Mouse (Mus musculus) intestine, embryonic 15.5 days (tissue): ENCODE measurements around the gene Fam47e. TPM values are rescaled to one million over a fixed set of nuclear protein-coding genes. Genes with fewer than 3 reads are reported as not detected.
"Not testable (repeated sequence)": the region's sequence is repeated elsewhere in the genome, so short reads cannot be mapped to it uniquely, and the experiment has no call there.

Source experiments
- ATAC-seq: fragments of 200-750 bp; cut with Nextera tagmentation; 2 replicates; pipeline ENCODE4 v1.8.0; 2017; ENCODE audit warnings: moderate TSS enrichment, moderate library complexity
- H3K27ac ChIP-seq: fragments of 300-500 bp; sonication (generic); 2 replicates; pipeline ENCODE4 v1.5.1; 2015; ENCODE audit warnings: mild to moderate bottlenecking, inconsistent platforms
- H3K27me3 ChIP-seq: fragments of 300-500 bp; sonication (generic); replicated peaks from 2 replicates; pipeline ENCODE4 v1.6.1; 2015; ENCODE audit warnings: inconsistent platforms
- H3K36me3 ChIP-seq: fragments of 300-500 bp; sonication (generic); 2 replicates; pipeline ENCODE4 v1.6.1; 2015; ENCODE audit warnings: inconsistent platforms
- H3K4me1 ChIP-seq: fragments of 300-500 bp; sonication (generic); replicated peaks from 2 replicates; pipeline ENCODE4 v1.6.1; 2015; ENCODE audit warnings: inconsistent platforms
- H3K4me2 ChIP-seq: fragments of 300-500 bp; sonication (generic); replicated peaks from 2 replicates; pipeline ENCODE4 v1.6.1; 2015; ENCODE audit warnings: mild to moderate bottlenecking, inconsistent platforms
- H3K4me3 ChIP-seq: fragments of 300-500 bp; sonication (generic); replicated peaks from 2 replicates; pipeline ENCODE4 v1.5.1; 2015; ENCODE audit warnings: inconsistent platforms
- H3K9ac ChIP-seq: fragments of 300-500 bp; sonication (generic); 2 replicates; pipeline ENCODE4 v1.6.1; 2015; ENCODE audit warnings: inconsistent platforms
- H3K9me3 ChIP-seq: fragments of 300-500 bp; sonication (generic); 2 replicates; pipeline ENCODE4 v1.6.1; 2016; ENCODE audit warnings: inconsistent platforms
- WGBS: fragments of 180-500 bp; shearing (Covaris S2); methylation state at CpG from one replicate; pipeline ENCODE4 v1.1.7; 2015; 5-methylcytosine and 5-hydroxymethylcytosine counted together
- polyA plus RNA-seq: library from polyadenylated mRNA; unstranded; fragments of >200 nt; fragmentation: Nextera tagmentation; extraction: Ambion mirVana; gene quantifications from 2 replicates; pipeline ENCODE4 v1.2.1, GENCODE M21; 2015

Fam47e gene
- polyA plus RNA-seq: 0.23 TPM in 1 of 2 replicates, not detected in the other

- Histone ChIP-seq H3K9ac (no peak within 1 kb of the TSS), H3K36me3 (no peaks in the 10 kb centered on the region), H3K4me3 (no peak within 1 kb of the TSS), H3K27ac (no peak within 1 kb of the TSS), H3K27me3 (no peaks in the 10 kb centered on the region), H3K4me2 (no peak within 1 kb of the TSS), H3K4me1 (no peaks in the 10 kb centered on the region), H3K9me3 (no peaks in the 10 kb centered on the region)
- 79% methylated on average over 16 of the region's 16 CpGs for WGBS
- no peak for ATAC-seq
Measured at GRCm38 (mm10) chr5:92554891-92555511, at the start of gene Fam47e. TSS of gene Fam47e (plus strand) at chr5:92555069.

- Histone ChIP-seq H3K9ac (peak overlapping the region; percentile 86), H3K4me3 (peak overlapping the region; percentile 79), H3K4me2 (peak overlapping the region; percentile 81), H3K27me3 (no peaks in the 10 kb centered on the region), H3K27ac (peak overlapping the region; percentile 95), H3K36me3 (no peaks in the 10 kb centered on the region), H3K4me1 (peaks cover 16% of the 10 kb centered on the region), H3K9me3 (no peaks in the 10 kb centered on the region)
- peak; percentile 98 for ATAC-seq
- WGBS: 0% methylated on average over 48 of the region's 48 CpGs
Measured at GRCm38 (mm10) chr5:92505402-92505865, 49.4 kb upstream of the Fam47e start.

GRCm38 (mm10) chr5:92506301-92506729, 48.6 kb upstream of the Fam47e start:
- Histone ChIP-seq H3K27ac (peak overlapping the region; percentile 95; the same call in 1 of the 2 replicates), H3K27me3 (no peaks in the 10 kb centered on the region), H3K4me3 (no peak overlapping the region), H3K36me3 (no peaks in the 10 kb centered on the region), H3K4me2 (peak overlapping the region; percentile 81), H3K4me1 (peaks cover 15% of the 10 kb centered on the region), H3K9me3 (no peaks in the 10 kb centered on the region), H3K9ac (no peak overlapping the region)
- no peak for ATAC-seq
- 35% methylated on average over 4 of the region's 4 CpGs for WGBS

DNA sequence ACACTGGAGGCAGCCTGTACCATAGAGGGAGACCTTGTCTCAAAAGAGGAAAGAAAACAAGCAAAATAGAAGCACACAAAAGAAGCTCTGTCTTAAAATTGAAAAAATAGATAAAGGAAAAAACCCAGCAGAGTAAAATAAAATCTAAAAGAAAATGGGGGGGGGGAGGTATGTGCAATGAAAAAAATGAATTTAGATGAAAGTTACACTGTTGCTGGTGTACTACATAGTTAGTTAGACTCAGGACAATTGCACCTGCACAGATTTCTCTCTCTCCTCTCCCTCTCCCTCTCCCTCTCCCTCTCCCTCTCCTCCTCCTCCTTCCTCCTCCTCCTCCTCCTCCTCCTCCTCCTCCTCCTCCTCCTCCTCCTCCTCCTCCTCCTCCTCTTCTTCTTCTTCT, 48.1 kb upstream of the Fam47e start, which contains the start of gene Scarb2:
Scarb2 (minus strand) TSS at position 101 of the 400 bp plus-strand sequence.
- H3K36me3 ChIP-seq: no peaks in the 10 kb centered on the region
- no peak for ATAC-seq
- no peaks in the 10 kb centered on the region for H3K27me3 ChIP-seq
- H3K4me1 ChIP-seq: peaks cover 15% of the 10 kb centered on the region
- H3K9me3 ChIP-seq: no peaks in the 10 kb centered on the region
- peak within 1 kb of the TSS; percentile 79 for H3K4me3 ChIP-seq
- H3K9ac ChIP-seq: peak within 1 kb of the TSS; percentile 41
- H3K4me2 ChIP-seq: peak within 1 kb of the TSS; percentile 81
- H3K27ac ChIP-seq: peak within 1 kb of the TSS; percentile 95

DNA sequence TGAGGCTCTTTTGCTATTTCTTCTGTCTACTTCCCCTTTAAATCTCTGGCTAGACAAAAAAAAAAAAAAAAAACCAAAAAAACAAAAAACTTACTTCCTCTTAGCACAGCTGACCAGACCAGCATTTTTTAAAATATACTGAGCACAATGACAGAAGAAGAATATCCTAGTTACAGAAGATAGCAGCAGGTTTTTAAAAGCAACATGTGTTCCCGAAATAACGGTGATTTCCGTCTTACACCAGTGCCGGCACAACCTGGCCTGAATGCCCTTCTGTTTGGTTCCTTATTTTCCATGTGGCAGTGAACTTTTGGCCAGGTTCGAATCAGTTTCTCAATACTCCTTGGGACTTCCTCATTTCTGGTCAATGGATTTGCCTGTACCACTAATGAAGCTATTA, 46.0 kb upstream of the Fam47e start:
- no peak overlapping the region for H3K4me2 ChIP-seq
- no peak for ATAC-seq

GRCm38 (mm10) chr5:92511256-92511655, 43.6 kb upstream of the Fam47e start:
- no peak overlapping the region for H3K4me3 ChIP-seq
- H3K4me1 ChIP-seq: peaks cover under 1% of the 10 kb centered on the region; the same call in 1 of the 2 replicates
- H3K4me2 ChIP-seq: no peak overlapping the region
- no peaks in the 10 kb centered on the region for H3K9me3 ChIP-seq
- ATAC-seq: no peak
- H3K9ac ChIP-seq: no peak overlapping the region
- no peak overlapping the region for H3K27ac ChIP-seq
- no peaks in the 10 kb centered on the region for H3K36me3 ChIP-seq
- H3K27me3 ChIP-seq: no peaks in the 10 kb centered on the region

More for the DNA sequence above, 46.0 kb upstream of the Fam47e start:
- H3K9me3 ChIP-seq: no peaks in the 10 kb centered on the region
- peaks cover 12% of the 10 kb centered on the region for H3K4me1 ChIP-seq
- no peak overlapping the region for H3K27ac ChIP-seq
- H3K9ac ChIP-seq: no peak overlapping the region
- H3K4me3 ChIP-seq: no peak overlapping the region
- no peaks in the 10 kb centered on the region for H3K27me3 ChIP-seq
- H3K36me3 ChIP-seq: no peaks in the 10 kb centered on the region
- WGBS: 92% methylated on average over 5 of the region's 5 CpGs

DNA sequence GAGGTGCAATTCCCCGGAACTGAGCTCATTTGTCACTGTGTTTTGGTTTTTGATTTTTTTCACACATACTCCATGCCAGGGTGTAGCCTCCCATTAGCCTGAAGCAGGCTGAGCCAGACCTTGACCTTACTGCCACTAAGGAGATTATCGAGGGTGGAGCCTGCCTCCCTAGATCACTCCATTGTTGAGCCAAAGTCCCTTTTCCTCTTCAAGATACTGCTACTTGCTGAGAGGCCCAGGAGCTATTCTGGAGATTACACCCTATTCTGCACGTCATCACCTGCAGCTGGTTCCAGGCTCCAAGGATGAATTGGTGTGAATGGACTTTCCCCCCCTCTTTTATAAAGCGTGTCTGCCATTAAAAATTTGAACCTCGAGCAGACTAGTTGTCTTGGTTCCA, 42.8 kb upstream of the Fam47e start:
- Histone ChIP-seq H3K9ac (no peak overlapping the region), H3K27me3 (no peaks in the 10 kb centered on the region), H3K36me3 (no peaks in the 10 kb centered on the region), H3K4me3 (no peak overlapping the region), H3K9me3 (no peaks in the 10 kb centered on the region), H3K27ac (no peak overlapping the region), H3K4me1 (no peaks in the 10 kb centered on the region), H3K4me2 (no peak overlapping the region)
- 83% methylated on average over 5 of the region's 5 CpGs for WGBS
- peak; percentile 63 for ATAC-seq

GRCm38 (mm10) chr5:92521131-92521530, 33.7 kb upstream of the Fam47e start:
- not testable (repeated sequence) for H3K9ac ChIP-seq, ATAC-seq, H3K9me3 ChIP-seq, H3K4me2 ChIP-seq, H3K27ac ChIP-seq, H3K4me1 ChIP-seq, H3K27me3 ChIP-seq, H3K36me3 ChIP-seq, H3K4me3 ChIP-seq
- 63% methylated on average over 2 of the region's 2 CpGs for WGBS

GRCm38 (mm10) chr5:92524821-92525258, 30.0 kb upstream of the Fam47e start:
- 52% methylated on average over 6 of the region's 6 CpGs for WGBS
- Histone ChIP-seq H3K9ac (no peak overlapping the region), H3K4me1 (no peaks in the 10 kb centered on the region), H3K9me3 (no peaks in the 10 kb centered on the region), H3K27ac (no peak overlapping the region), H3K27me3 (no peaks in the 10 kb centered on the region), H3K4me3 (no peak overlapping the region), H3K36me3 (no peaks in the 10 kb centered on the region), H3K4me2 (0 out of 2 replicates have a peak overlapping the region, but pooled peaks have one; percentile 3)
- ATAC-seq: no peak

DNA sequence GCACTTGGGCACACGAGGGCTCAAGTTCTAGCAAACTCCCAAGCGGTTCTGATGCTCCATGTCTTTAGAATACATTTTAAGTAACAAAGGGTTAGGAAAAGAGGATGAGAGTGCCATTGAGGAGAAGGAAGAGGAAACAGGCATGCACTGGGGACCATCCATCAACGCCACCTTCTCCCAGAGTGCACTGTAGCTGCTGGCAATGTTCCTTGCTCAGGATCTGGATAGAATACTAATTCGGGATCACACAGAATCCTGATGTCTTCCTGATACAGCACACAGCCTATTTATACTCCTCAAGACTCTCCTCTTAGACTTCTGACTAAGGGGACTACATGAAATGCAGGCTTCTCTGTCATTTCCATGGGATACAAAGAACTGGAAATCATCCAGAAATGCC, 15.2 kb upstream of the Fam47e start:
- ATAC-seq: no peak
- no peak overlapping the region for H3K4me2 ChIP-seq
- 76% methylated on average over 4 of the region's 4 CpGs for WGBS

GRCm38 (mm10) chr5:92552611-92553010, 2.3 kb upstream of the Fam47e start:
- Histone ChIP-seq H3K27me3 (no peaks in the 10 kb centered on the region), H3K4me2 (no peak overlapping the region), H3K9me3 (no peaks in the 10 kb centered on the region), H3K36me3 (no peaks in the 10 kb centered on the region), H3K9ac (no peak overlapping the region), H3K4me3 (no peak overlapping the region), H3K27ac (no peak overlapping the region), H3K4me1 (no peaks in the 10 kb centered on the region)
- no peak for ATAC-seq
- whole genome bisulfite sequencing: 93% methylated on average over 2 of the region's 2 CpGs

More for the DNA sequence above, 15.2 kb upstream of the Fam47e start:
- H3K27me3 ChIP-seq: no peaks in the 10 kb centered on the region
- H3K4me3 ChIP-seq: no peak overlapping the region
- no peaks in the 10 kb centered on the region for H3K4me1 ChIP-seq
- H3K9ac ChIP-seq: no peak overlapping the region
- H3K9me3 ChIP-seq: no peaks in the 10 kb centered on the region
- H3K27ac ChIP-seq: no peak overlapping the region
- H3K36me3 ChIP-seq: no peaks in the 10 kb centered on the region

DNA sequence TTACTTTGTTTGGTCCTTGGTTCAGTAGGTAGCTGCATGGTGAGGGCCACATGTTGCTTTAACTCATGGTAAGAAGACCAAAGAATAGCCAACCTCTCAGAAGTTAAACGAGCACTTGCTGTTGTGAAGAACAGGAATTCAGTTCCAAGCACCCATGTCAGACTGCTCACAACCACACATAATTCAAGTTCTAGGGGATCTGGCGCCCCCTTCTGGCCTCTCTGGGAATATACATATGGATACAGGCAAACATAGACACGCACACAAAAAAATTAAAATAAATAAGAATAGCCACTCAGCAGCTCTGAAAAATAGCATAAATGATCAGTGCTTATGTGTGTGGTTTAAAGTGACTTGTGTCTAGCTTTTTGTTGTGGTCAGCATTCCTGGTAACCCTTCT, 930 bp upstream of the Fam47e start:
- Histone ChIP-seq H3K27ac (no peak overlapping the region), H3K4me2 (no peak overlapping the region), H3K9ac (no peak overlapping the region), H3K4me3 (no peak overlapping the region), H3K9me3 (no peaks in the 10 kb centered on the region), H3K4me1 (no peaks in the 10 kb centered on the region), H3K27me3 (no peaks in the 10 kb centered on the region), H3K36me3 (no peaks in the 10 kb centered on the region)
- WGBS: 64% methylated on average over 3 of the region's 3 CpGs
- no peak for ATAC-seq

DNA sequence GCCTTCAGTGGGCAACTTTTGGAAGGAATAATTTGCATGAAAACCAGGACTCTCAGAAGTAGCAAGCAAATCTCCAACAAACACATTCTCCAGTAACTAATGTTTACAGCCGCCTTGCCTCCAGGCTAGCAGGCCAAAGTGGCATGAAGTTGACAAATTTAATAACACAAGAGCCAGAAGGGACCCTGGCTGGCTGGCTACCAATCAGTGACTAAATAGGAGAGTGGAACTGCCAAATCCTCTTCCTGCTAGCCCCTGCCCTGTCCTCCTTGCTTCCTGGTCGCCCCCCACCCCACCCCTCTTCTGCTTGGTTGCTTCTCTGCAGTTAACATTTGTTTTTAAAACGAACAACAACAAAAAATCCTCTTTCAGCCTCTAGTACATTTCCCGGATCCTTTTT, 426 bp upstream of the Fam47e start:
- H3K27me3 ChIP-seq: no peaks in the 10 kb centered on the region
- H3K4me3 ChIP-seq: no peak overlapping the region
- no peak overlapping the region for H3K4me2 ChIP-seq
- H3K9ac ChIP-seq: no peak overlapping the region
- no peaks in the 10 kb centered on the region for H3K4me1 ChIP-seq
- H3K9me3 ChIP-seq: no peaks in the 10 kb centered on the region
- no peak overlapping the region for H3K27ac ChIP-seq
- no peaks in the 10 kb centered on the region for H3K36me3 ChIP-seq
- no peak for ATAC-seq
- WGBS: 85% methylated on average over 4 of the region's 4 CpGs
